12 mouse cellular contexts compared by ENCODE assay signal in the genomic region with DNA sequence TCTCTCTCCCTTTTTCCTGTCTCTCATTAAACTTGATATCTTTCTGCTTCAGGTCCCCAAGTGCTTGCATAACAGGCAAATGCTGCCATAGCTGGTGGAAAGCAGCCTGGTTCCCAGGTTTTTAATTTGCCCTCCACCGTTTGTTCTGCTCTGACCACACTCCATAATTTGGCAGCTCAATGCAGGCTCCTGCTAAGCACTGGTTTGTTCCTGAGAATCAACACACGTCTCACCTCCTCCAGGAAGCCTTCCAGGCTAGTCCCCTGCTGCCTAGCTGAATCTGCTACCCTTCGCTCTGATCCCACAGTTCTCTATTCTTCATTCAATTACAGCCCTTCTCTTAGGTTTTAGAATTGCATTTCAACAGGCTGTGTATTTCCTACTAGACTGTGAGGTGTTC.
DNase-seq lines count a peak whose midpoint lies in the region; ATAC-seq and TF ChIP-seq lines count a peak whose summit lies in the region.
"Had no signal": no experiment of that assay in that cellular context is flagged by ENCODE, and none has a peak within 500 bp of the region (broad histone marks: within the 10 kb centered on the region; RNA-seq: fewer than 3 reads in every experiment).

No protein-coding gene starts in this region.

- H3K36me3 ChIP-seq in forebrain, embryonic 13.5 days (ENCODE audit: poor library complexity, severe bottlenecking): no peaks in the 10 kb centered on the region
- no peaks in the 10 kb centered on the region for H3K36me3 ChIP-seq in forebrain, postnatal 0 days (ENCODE audit: insufficient read depth)
- H3K36me3 ChIP-seq in midbrain, embryonic 13.5 days: no peaks in the 10 kb centered on the region
- H3K36me3 ChIP-seq in midbrain, embryonic 11.5 days (ENCODE audit: control insufficient read depth, insufficient read depth, low read length): no peaks in the 10 kb centered on the region
- no peaks in the 10 kb centered on the region for H3K36me3 ChIP-seq in forebrain, embryonic 15.5 days
- no peaks in the 10 kb centered on the region for H3K36me3 ChIP-seq in intestine, embryonic 15.5 days
- H3K36me3 ChIP-seq: embryonic facial prominence, embryonic 12.5 days; heart, embryonic 13.5 days; hindbrain, embryonic 13.5 days had no signal

- no peak for ATAC-seq in forebrain, embryonic 13.5 days
- no peak for ATAC-seq in forebrain, postnatal 0 days
- no peak for ATAC-seq in midbrain, embryonic 13.5 days
- no peak for ATAC-seq in midbrain, embryonic 11.5 days (ENCODE audit: low FRiP score)
- no peak for ATAC-seq in forebrain, embryonic 15.5 days (replicated peaks)
- ATAC-seq in intestine, embryonic 15.5 days: no peak

- peak overlapping the region; percentile 24; the same call in 1 of the 2 replicates for H3K4me2 ChIP-seq in forebrain, embryonic 13.5 days
- H3K4me2 ChIP-seq in forebrain, postnatal 0 days (ENCODE audit: low read depth): no peak overlapping the region
- no peak overlapping the region for H3K4me2 ChIP-seq in midbrain, embryonic 13.5 days (replicated peaks)
- H3K4me2 ChIP-seq in midbrain, embryonic 11.5 days: no peak overlapping the region
- no peak overlapping the region for H3K4me2 ChIP-seq in forebrain, embryonic 15.5 days (replicated peaks)
- no peak overlapping the region for H3K4me2 ChIP-seq in intestine, embryonic 15.5 days (replicated peaks)
- H3K4me2 ChIP-seq: embryonic facial prominence, embryonic 12.5 days; heart, embryonic 13.5 days; hindbrain, embryonic 13.5 days had no signal

- TF ChIP-seq CTCF in forebrain, postnatal 0 days (IDR thresholded peaks at IDR 0.05; ENCODE audit: low read depth): no peak

- 46% methylated on average over 3 of the region's 3 CpGs for WGBS in forebrain, embryonic 13.5 days
- 29% methylated on average over 3 of the region's 3 CpGs for WGBS in forebrain, postnatal 0 days
- WGBS in midbrain, embryonic 13.5 days: 70% methylated on average over 3 of the region's 3 CpGs
- 83% methylated on average over 3 of the region's 3 CpGs for WGBS in midbrain, embryonic 11.5 days
- WGBS in forebrain, embryonic 15.5 days: 32% methylated on average over 3 of the region's 3 CpGs
- 77% methylated on average over 3 of the region's 3 CpGs for WGBS in intestine, embryonic 15.5 days

- peak overlapping the region; percentile 73 for H3K27ac ChIP-seq in forebrain, embryonic 13.5 days
- no peak overlapping the region for H3K27ac ChIP-seq in forebrain, postnatal 0 days (ENCODE audit: low read depth, low read length)
- peak overlapping the region; percentile 63 for H3K27ac ChIP-seq in midbrain, embryonic 13.5 days
- no peak overlapping the region for H3K27ac ChIP-seq in midbrain, embryonic 11.5 days (ENCODE audit: low read depth, low read length)
- H3K27ac ChIP-seq in forebrain, embryonic 15.5 days (replicated peaks): peak overlapping the region; percentile 42
- H3K27ac ChIP-seq in intestine, embryonic 15.5 days: no peak overlapping the region
- H3K27ac ChIP-seq: embryonic facial prominence, embryonic 12.5 days; heart, embryonic 13.5 days had no signal

- no peaks in the 10 kb centered on the region for H3K9me3 ChIP-seq in forebrain, embryonic 13.5 days (replicated peaks)
- H3K9me3 ChIP-seq in forebrain, postnatal 0 days (ENCODE audit: low read length): no peaks in the 10 kb centered on the region
- no peaks in the 10 kb centered on the region for H3K9me3 ChIP-seq in midbrain, embryonic 13.5 days
- no peaks in the 10 kb centered on the region for H3K9me3 ChIP-seq in midbrain, embryonic 11.5 days (ENCODE audit: control insufficient read depth, low read length)
- H3K9me3 ChIP-seq in forebrain, embryonic 15.5 days: no peaks in the 10 kb centered on the region
- H3K9me3 ChIP-seq in intestine, embryonic 15.5 days: no peaks in the 10 kb centered on the region
- H3K9me3 ChIP-seq: embryonic facial prominence, embryonic 12.5 days; heart, embryonic 13.5 days; hindbrain, embryonic 13.5 days had no signal

- no peaks in the 10 kb centered on the region for H3K27me3 ChIP-seq in forebrain, embryonic 13.5 days
- H3K27me3 ChIP-seq in forebrain, postnatal 0 days (ENCODE audit: insufficient read depth, low read length): no peaks in the 10 kb centered on the region
- no peaks in the 10 kb centered on the region for H3K27me3 ChIP-seq in midbrain, embryonic 13.5 days
- H3K27me3 ChIP-seq in midbrain, embryonic 11.5 days (ENCODE audit: control insufficient read depth, insufficient read depth, low read length): no peaks in the 10 kb centered on the region
- no peaks in the 10 kb centered on the region for H3K27me3 ChIP-seq in forebrain, embryonic 15.5 days
- no peaks in the 10 kb centered on the region for H3K27me3 ChIP-seq in intestine, embryonic 15.5 days (replicated peaks)
- H3K27me3 ChIP-seq: embryonic facial prominence, embryonic 12.5 days; heart, embryonic 13.5 days; hindbrain, embryonic 13.5 days had no signal

- H3K4me1 ChIP-seq in forebrain, embryonic 13.5 days: peaks cover 39% of the 10 kb centered on the region
- peaks cover 23% of the 10 kb centered on the region for H3K4me1 ChIP-seq in forebrain, postnatal 0 days (ENCODE audit: insufficient read depth)
- H3K4me1 ChIP-seq in midbrain, embryonic 13.5 days (replicated peaks): peaks cover 52% of the 10 kb centered on the region
- H3K4me1 ChIP-seq in midbrain, embryonic 11.5 days (ENCODE audit: control insufficient read depth, insufficient read depth, low read length): peaks cover 5% of the 10 kb centered on the region
- peaks cover 44% of the 10 kb centered on the region for H3K4me1 ChIP-seq in forebrain, embryonic 15.5 days
- H3K4me1 ChIP-seq in intestine, embryonic 15.5 days (replicated peaks): 0 out of 2 replicates have a peak, but pooled peaks cover 5% of the 10 kb centered on the region

- 0 out of 2 replicates have a peak overlapping the region, but pooled peaks have one; percentile 8 for H3K9ac ChIP-seq in forebrain, embryonic 13.5 days
- no peak overlapping the region for H3K9ac ChIP-seq in forebrain, postnatal 0 days
- H3K9ac ChIP-seq in midbrain, embryonic 13.5 days (replicated peaks): no peak overlapping the region
- no peak overlapping the region for H3K9ac ChIP-seq in midbrain, embryonic 11.5 days (ENCODE audit: low read length)
- H3K9ac ChIP-seq in forebrain, embryonic 15.5 days (replicated peaks): no peak overlapping the region
- no peak overlapping the region for H3K9ac ChIP-seq in intestine, embryonic 15.5 days
- H3K9ac ChIP-seq: embryonic facial prominence, embryonic 12.5 days; heart, embryonic 13.5 days; hindbrain, embryonic 13.5 days had no signal

- H3K4me3 ChIP-seq in forebrain, embryonic 13.5 days: no peak overlapping the region
- H3K4me3 ChIP-seq in forebrain, postnatal 0 days (ENCODE audit: low read depth, low read length): no peak overlapping the region
- H3K4me3 ChIP-seq in midbrain, embryonic 13.5 days (replicated peaks): no peak overlapping the region
- no peak overlapping the region for H3K4me3 ChIP-seq in midbrain, embryonic 11.5 days (ENCODE audit: low read depth, low read length)
- no peak overlapping the region for H3K4me3 ChIP-seq in forebrain, embryonic 15.5 days
- H3K4me3 ChIP-seq in intestine, embryonic 15.5 days (replicated peaks): no peak overlapping the region
- H3K4me3 ChIP-seq: embryonic facial prominence, embryonic 12.5 days; heart, embryonic 13.5 days; hindbrain, embryonic 13.5 days had no signal

- no peak for DNase-seq in forebrain, postnatal 0 days
- DNase-seq in midbrain, embryonic 11.5 days (ENCODE audit: low spot score, missing footprints): no peak
- DNase-seq in brain, adult 2 months (ENCODE audit: low read depth, low spot score): peak; percentile 49
- DNase-seq: gastrocnemius, postnatal 10 days; kidney, adult 8-10 months had no signal

Comparison
In these comparisons a context has a peak if more than half of its experiments do, and no peak if none do; other contexts are left out.
1. H3K27ac ChIP-seq: peak in forebrain, embryonic 13.5 days (single experiment), midbrain, embryonic 13.5 days (single experiment) and forebrain, embryonic 15.5 days (single experiment); none in forebrain, postnatal 0 days (single experiment), midbrain, embryonic 11.5 days (single experiment) and intestine, embryonic 15.5 days (single experiment).